Mouse (Mus musculus): Measurements from ENCODE around the gene Gfy.

DNA sequence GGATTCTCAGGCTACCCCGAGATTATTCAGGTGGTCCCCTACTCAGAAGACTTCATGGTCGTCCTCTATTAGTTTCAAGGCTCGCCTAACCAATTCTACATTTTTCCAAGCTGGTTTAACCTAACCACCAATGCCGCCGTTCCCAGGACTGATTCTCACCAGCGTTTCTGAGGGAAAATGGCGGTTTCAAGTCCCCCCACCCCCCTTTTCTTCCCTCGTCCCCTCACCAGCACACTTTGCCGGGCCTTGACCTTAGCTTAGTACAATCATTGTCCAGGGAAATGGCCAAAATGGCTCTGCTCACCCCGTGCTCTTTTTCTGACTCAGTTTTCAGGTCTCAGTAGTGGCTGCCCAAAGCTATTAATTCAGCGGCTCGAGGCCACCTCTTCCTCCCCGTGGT is 4.0 kb downstream of the Gfy start:
- TF ChIP-seq POLR2A (IDR thresholded peaks at IDR 0.05; ENCODE audit: insufficient read depth, low read depth, low read length) = no peak
- no peak for TF ChIP-seq CTCF (IDR thresholded peaks at IDR 0.05)
- no peak for TF ChIP-seq EP300 (IDR thresholded peaks at IDR 0.05; ENCODE audit: insufficient read depth, low read depth, low read length)

Data from heart, adult 2 months (tissue).